Mouse (Mus musculus): ENCODE results near the gene Trpv4. TPM values are rescaled to one million over a fixed set of nuclear protein-coding genes. Genes with fewer than 3 reads are reported as not detected.

Gene Trpv4
- polyA plus RNA-seq, 1 experiment = 31.8 TPM

GRCm38 (mm10) chr5:114653656-114654437 is 4.4 kb downstream of the Trpv4 start:
- Histone ChIP-seq H3K4me3 (ENCODE audit: insufficient read depth, low read length) (no peak overlapping the region), H3K27ac (ENCODE audit: insufficient read depth, low read depth, low read length) (0 out of 2 replicates have a peak overlapping the region, but pooled peaks have one; percentile 5), H3K4me1 (ENCODE audit: control insufficient read depth, insufficient read depth, low read length) (peaks cover 11% of the 10 kb centered on the region)
- TF ChIP-seq POLR2A (IDR thresholded peaks at IDR 0.05; ENCODE audit: borderline replicate concordance, low read depth, low read length) (no peak), CTCF (IDR thresholded peaks at IDR 0.05; ENCODE audit: low read depth, low read length) (no peak)

GRCm38 (mm10) chr5:114651449-114651848 is 6.8 kb downstream of the Trpv4 start:
- Histone ChIP-seq H3K4me1 (ENCODE audit: control insufficient read depth, insufficient read depth, low read length) (peaks cover 11% of the 10 kb centered on the region), H3K4me3 (ENCODE audit: insufficient read depth, low read length) (no peak overlapping the region), H3K27ac (ENCODE audit: insufficient read depth, low read depth, low read length) (no peak overlapping the region)
- TF ChIP-seq POLR2A (IDR thresholded peaks at IDR 0.05; ENCODE audit: borderline replicate concordance, low read depth, low read length) (no peak), CTCF (IDR thresholded peaks at IDR 0.05; ENCODE audit: low read depth, low read length) (0 out of 2 replicates have a peak, but pooled peaks have one; percentile 7)

GRCm38 (mm10) chr5:114651002-114651401 is 7.2 kb downstream of the Trpv4 start:
- TF ChIP-seq CTCF (IDR thresholded peaks at IDR 0.05; ENCODE audit: low read depth, low read length) (no peak), POLR2A (IDR thresholded peaks at IDR 0.05; ENCODE audit: borderline replicate concordance, low read depth, low read length) (no peak)
- Histone ChIP-seq H3K27ac (ENCODE audit: insufficient read depth, low read depth, low read length) (no peak overlapping the region), H3K4me3 (ENCODE audit: insufficient read depth, low read length) (no peak overlapping the region), H3K4me1 (ENCODE audit: control insufficient read depth, insufficient read depth, low read length) (peaks cover 11% of the 10 kb centered on the region)

- TF ChIP-seq POLR2A (IDR thresholded peaks at IDR 0.05; ENCODE audit: borderline replicate concordance, low read depth, low read length) = no peak
- no peak for TF ChIP-seq CTCF (IDR thresholded peaks at IDR 0.05; ENCODE audit: low read depth, low read length)
- H3K4me1 ChIP-seq (ENCODE audit: control insufficient read depth, insufficient read depth, low read length) = peaks cover 2% of the 10 kb centered on the region; the same call in 1 of the 2 replicates
- H3K4me3 ChIP-seq (ENCODE audit: insufficient read depth, low read length) = no peak overlapping the region
- no peak overlapping the region for H3K27ac ChIP-seq (ENCODE audit: insufficient read depth, low read depth, low read length)
Measured at GRCm38 (mm10) chr5:114648728-114649311, 9.4 kb downstream of the Trpv4 start.

- no peak overlapping the region for H3K27ac ChIP-seq (ENCODE audit: insufficient read depth, low read depth, low read length)
- no peaks in the 10 kb centered on the region for H3K4me1 ChIP-seq (ENCODE audit: control insufficient read depth, insufficient read depth, low read length)
- no peak overlapping the region for H3K4me3 ChIP-seq (ENCODE audit: insufficient read depth, low read length)
- no peak for TF ChIP-seq POLR2A (IDR thresholded peaks at IDR 0.05; ENCODE audit: borderline replicate concordance, low read depth, low read length)
- TF ChIP-seq CTCF (IDR thresholded peaks at IDR 0.05; ENCODE audit: low read depth, low read length) = no peak
Measured at GRCm38 (mm10) chr5:114647211-114647974, 10.8 kb downstream of the Trpv4 start.

GRCm38 (mm10) chr5:114645916-114646315 is 12.3 kb downstream of the Trpv4 start:
- no peak overlapping the region for H3K27ac ChIP-seq (ENCODE audit: insufficient read depth, low read depth, low read length)
- no peak for TF ChIP-seq POLR2A (IDR thresholded peaks at IDR 0.05; ENCODE audit: borderline replicate concordance, low read depth, low read length)
- TF ChIP-seq CTCF (IDR thresholded peaks at IDR 0.05; ENCODE audit: low read depth, low read length) = no peak
- H3K4me3 ChIP-seq (ENCODE audit: insufficient read depth, low read length) = no peak overlapping the region
- H3K4me1 ChIP-seq (ENCODE audit: control insufficient read depth, insufficient read depth, low read length) = no peaks in the 10 kb centered on the region

GRCm38 (mm10) chr5:114644918-114645317 is 13.3 kb downstream of the Trpv4 start:
- TF ChIP-seq POLR2A (IDR thresholded peaks at IDR 0.05; ENCODE audit: borderline replicate concordance, low read depth, low read length) = no peak
- no peak for TF ChIP-seq CTCF (IDR thresholded peaks at IDR 0.05; ENCODE audit: low read depth, low read length)
- H3K4me3 ChIP-seq (ENCODE audit: insufficient read depth, low read length) = no peak overlapping the region
- no peak overlapping the region for H3K27ac ChIP-seq (ENCODE audit: insufficient read depth, low read depth, low read length)
- H3K4me1 ChIP-seq (ENCODE audit: control insufficient read depth, insufficient read depth, low read length) = no peaks in the 10 kb centered on the region

- TF ChIP-seq POLR2A (IDR thresholded peaks at IDR 0.05; ENCODE audit: borderline replicate concordance, low read depth, low read length) = no peak
- no peak for TF ChIP-seq CTCF (IDR thresholded peaks at IDR 0.05; ENCODE audit: low read depth, low read length)
- Histone ChIP-seq H3K27ac (ENCODE audit: insufficient read depth, low read depth, low read length) (no peak overlapping the region), H3K4me1 (ENCODE audit: control insufficient read depth, insufficient read depth, low read length) (peaks cover 3% of the 10 kb centered on the region), H3K4me3 (ENCODE audit: insufficient read depth, low read length) (no peak overlapping the region)
Measured at GRCm38 (mm10) chr5:114640809-114641208, 17.4 kb downstream of the Trpv4 start.

GRCm38 (mm10) chr5:114639645-114639957 is 18.6 kb downstream of the Trpv4 start:
- TF ChIP-seq POLR2A (IDR thresholded peaks at IDR 0.05; ENCODE audit: borderline replicate concordance, low read depth, low read length) (no peak), CTCF (IDR thresholded peaks at IDR 0.05; ENCODE audit: low read depth, low read length) (no peak; the same call in 1 of the 2 replicates)
- H3K27ac ChIP-seq (ENCODE audit: insufficient read depth, low read depth, low read length) = no peak overlapping the region
- no peak overlapping the region for H3K4me3 ChIP-seq (ENCODE audit: insufficient read depth, low read length)
- H3K4me1 ChIP-seq (ENCODE audit: control insufficient read depth, insufficient read depth, low read length) = peaks cover 3% of the 10 kb centered on the region

Data from bone marrow macrophage, adult 2 months (primary cell).